Mouse (Mus musculus) layer of hippocampus, postnatal 25 days (tissue): ENCODE data around the gene Coq8a. TPM values are rescaled to one million over a fixed set of nuclear protein-coding genes. Genes with fewer than 3 reads are reported as not detected.

Experiments
- DNase-seq, 2 experiments: peaks; one replicate each; pipeline ENCODE4 v3.0.0; 2022; ENCODE audit warnings: mixed read lengths in 2 of 2, low spot score in 1 of 2; ENCODE audit errors: extremely low spot score in 1 of 2
- total RNA-seq, 2 experiments: library from RNA; stranded (reverse); gene quantifications; 2 replicates each; pipeline ENCODE4 v1.2.3; 2021

Gene Coq8a
- total RNA-seq, 2 experiments from 2014 or later = 63.2 to 71.5 TPM

DNA sequence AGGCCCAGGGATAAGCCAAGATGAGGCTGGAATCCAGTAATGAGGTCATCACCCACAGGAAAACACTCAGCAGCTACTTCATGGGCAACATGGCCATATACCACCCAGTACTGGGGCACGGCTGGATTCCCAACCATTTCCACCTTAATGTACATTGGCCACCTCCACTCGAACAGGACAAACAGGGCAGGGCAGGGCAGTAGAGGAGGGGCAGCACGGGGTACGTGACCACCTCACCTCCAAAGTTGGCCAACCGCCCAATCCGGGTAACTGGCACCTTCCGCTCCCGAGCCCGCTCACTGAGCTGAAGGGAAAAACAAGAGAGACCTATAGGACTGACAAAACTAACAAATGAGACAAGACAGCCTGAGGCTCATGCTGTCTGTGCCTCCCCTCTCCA lies 21.1 kb downstream of the Coq8a start:
- no peak for DNase-seq

DNA sequence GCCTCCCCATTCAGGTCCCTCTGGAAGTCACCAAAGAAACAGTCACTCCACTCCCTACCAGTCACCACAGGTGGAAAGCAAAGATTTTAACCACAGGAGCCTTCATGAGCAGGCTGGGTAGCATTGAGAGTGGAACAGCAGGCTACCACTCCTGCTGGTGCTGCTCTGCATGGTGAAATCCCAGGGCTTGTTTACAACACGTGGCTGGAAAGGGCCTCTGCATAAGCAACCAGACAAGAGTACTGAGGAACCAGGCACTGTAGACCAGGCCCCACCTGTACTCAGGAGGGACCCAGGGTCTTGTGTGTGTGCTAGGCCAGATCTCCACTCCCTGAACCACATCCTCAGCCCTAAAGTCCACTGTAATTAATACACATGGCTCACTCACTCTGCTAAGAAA lies 22.6 kb downstream of the Coq8a start:
- no peak for DNase-seq

DNA sequence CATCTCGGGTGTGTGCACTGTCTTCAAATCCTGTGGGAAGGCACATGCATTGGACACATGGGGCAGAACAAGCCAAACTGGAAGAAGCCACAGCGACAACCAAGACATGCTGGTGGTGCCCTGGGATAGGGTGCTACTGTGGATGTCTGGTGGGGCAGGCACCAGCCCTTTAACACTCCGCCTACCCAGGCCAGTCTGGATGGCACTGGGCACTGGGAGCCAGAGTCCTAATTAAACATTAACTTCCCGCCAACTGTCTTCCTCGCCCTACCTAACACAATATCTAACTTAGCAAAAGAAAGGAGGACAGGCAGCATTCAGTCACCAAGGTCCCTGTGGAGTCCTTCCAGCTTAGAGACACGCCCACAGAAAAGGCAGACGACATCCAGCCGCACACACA lies 23.8 kb downstream of the Coq8a start:
- DNase-seq = no peak

DNA sequence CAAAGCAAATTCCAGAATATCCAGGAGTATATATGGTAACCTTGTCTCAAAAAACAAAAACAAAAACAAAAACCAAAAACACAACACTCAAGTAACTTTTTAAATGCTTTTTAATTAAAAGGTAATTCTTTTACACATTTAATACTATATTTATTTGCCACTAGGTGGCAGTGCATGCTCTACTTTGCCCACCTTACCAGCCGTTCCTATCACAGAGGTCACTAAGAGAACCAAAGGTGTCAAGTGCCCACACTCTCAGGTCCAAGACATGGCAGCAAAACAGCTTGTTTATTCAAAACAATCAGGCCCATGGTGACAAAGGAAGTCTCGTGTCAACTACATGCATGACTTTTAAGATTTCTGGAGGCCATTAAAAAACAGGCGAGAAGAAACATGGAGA lies 24.2 kb downstream of the Coq8a start:
- no peak for DNase-seq

DNA sequence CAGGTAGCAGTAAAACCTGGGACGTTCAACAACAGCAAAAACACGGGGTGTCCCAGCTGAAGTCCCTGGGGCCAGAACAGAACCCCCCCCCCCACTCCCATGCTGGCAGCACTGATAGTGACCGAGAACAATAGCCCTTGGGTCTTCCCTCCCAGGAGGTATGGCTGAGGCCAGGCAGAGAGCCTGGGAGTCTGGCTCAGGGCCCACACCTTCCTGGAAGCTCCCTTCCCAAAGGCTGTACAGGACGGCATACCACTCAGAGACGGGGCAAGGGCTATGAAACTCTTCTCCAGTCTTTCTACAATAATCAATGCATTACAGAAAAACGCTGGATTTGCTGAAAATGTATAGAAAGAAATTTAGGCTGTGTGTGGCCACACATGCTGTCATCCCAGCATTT lies 24.7 kb downstream of the Coq8a start:
- no peak for DNase-seq

DNA sequence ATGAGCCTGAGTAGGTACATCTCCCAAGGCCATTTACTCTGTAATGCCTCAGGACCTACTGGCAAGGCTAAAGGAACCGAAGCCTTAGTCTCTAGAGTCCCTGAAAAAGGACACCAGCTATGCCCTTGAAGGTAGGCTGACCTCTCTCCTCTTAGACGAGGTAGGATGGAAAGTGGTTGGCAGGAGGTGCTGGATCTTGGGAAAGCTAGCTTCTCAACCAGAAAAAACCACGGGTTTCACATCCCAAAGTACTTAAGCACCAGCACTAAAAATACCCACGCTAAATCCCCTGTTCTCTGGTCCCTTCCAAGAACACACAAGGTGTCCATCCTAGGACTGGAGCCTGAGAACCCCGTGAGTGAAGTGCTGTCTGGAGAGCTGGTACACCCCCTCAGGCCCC lies 26.4 kb downstream of the Coq8a start:
- DNase-seq = no peak

DNA sequence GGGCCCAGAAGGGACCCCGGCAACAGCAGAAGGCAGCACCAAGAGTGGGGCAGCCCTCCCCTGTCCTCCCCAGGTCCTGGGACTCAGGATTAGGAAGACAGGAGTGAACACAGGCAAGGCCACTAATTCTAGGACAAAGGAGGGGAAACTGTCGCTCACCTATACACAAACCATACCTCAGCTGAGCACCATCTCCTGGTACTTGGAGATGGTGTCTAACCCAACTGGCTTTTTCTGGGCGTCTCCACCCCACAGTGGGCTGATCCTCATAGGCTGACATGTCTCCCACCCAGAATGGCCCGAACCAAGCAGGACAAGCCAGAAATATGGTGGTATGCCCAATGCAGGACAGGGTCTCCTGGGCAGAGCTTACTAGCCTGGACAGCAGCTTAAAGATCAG lies 26.8 kb downstream of the Coq8a start:
- DNase-seq = no peak

DNA sequence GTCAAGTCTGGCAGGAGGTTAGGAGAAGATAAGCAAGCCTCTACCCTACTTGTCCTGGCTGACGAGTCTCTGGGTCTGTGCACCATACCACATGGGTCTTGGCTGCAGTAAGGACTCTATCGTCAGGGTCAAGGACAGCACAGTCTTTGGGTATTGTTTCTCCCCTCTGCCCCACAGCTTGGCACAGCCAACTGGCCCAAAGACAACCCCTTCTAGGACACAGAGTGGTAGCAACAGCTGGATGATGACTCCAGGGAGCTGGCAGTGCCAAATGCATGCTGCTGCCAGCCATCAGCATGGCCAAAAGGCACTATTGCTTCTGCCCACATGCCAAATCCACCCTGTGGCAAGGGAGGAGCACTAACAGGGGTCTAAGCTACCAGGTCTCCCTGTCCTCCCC lies 27.5 kb downstream of the Coq8a start:
- no peak for DNase-seq

DNA sequence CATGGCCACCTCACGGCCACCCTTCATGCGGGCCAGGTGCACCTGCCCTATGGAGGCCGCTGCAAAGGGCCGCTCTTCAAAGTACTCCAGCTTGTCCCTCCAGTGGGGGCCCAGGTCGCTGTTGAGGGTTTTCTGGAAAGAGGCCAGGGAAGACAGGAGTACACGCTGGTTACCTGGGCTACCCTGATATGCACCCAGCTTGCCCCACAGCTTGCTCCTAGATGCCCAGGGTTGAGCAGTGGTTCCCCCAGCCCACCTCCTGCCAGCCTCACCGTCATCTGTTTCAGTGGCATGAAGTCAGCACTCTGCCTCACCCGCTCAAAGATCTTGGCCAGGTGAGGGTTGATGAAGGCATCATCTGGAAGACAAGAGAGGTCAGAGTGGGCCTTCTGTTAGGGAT lies 29.3 kb downstream of the Coq8a start:
- no peak for DNase-seq

DNA sequence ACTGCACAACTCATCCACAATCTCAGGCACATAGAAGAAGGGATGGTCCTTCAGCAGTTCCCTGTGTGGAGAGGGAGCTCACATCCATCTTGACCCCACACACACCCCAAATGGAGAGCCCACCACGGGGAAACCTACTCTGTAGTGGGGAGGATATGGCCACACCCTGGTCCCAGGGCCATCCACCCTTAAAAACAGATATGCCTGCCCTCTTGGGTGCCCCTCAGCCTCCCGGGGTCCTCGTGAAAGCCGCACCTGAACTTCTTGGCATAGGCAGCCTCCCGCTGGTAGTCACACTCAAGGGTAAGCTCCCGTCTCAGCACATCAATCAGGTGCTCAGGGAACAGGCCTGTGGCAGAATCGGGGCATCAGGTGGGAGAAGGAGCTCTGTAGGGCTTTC lies 30.2 kb downstream of the Coq8a start:
- DNase-seq = no peak

DNA sequence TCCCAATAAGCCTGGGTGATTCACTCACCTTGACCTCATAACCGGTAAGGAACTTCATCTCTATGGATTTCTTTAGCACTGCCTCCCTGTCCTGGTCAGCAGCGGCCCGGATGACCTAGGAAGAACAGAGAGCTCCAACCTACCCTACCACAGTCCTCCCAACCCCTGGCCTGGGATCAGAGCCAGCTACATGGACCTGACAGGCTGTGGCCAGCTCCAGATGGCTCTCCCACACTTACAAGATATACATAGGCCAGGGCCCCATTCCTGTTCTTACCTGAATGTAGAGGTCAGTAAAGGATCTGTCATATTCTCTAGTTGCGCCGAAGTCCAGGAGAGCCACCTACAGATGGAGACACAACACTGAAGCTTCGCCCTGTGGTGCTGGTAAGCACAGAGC lies 31.1 kb downstream of the Coq8a start:
- no peak for DNase-seq

DNA sequence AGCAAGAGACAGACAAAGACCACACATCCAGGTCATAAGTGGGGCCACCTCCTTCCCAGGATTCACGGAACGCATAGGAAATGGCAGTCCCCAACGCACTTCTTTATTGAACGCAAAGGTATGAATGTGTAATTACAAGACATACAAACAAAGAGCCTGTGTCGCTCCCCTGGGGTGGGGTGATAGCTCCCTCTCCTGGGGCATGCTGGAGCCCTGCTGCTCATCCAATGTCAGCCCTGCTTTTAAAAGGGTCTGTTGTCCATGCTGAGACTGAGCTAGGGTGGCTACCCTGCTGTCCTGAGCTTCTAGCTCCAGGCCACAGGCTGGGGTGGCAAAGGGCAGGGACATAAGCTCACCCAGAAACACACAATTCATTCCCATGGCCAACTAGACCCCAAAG lies 32.9 kb downstream of the Coq8a start:
- no peak for DNase-seq

DNA sequence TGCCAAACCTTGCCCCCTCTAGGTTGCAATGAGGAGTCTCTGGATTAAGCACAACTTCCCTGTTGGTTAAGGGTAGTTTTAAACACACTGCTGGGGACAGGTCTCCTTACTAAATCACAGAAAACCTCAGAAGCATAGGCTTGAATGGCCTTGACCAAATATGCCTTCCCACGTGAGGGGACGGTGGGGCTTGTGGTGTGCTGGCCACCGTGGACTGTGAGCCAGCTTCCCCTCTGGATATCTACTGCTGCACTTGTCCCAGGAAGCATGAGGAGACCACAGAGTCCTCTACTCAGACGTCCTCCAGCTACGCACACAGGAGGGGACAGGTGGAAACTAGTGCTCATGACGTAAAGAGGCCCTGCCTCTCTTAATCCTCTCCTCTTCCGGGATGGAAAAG lies 36.4 kb downstream of the Coq8a start:
- DNase-seq = no peak

DNA sequence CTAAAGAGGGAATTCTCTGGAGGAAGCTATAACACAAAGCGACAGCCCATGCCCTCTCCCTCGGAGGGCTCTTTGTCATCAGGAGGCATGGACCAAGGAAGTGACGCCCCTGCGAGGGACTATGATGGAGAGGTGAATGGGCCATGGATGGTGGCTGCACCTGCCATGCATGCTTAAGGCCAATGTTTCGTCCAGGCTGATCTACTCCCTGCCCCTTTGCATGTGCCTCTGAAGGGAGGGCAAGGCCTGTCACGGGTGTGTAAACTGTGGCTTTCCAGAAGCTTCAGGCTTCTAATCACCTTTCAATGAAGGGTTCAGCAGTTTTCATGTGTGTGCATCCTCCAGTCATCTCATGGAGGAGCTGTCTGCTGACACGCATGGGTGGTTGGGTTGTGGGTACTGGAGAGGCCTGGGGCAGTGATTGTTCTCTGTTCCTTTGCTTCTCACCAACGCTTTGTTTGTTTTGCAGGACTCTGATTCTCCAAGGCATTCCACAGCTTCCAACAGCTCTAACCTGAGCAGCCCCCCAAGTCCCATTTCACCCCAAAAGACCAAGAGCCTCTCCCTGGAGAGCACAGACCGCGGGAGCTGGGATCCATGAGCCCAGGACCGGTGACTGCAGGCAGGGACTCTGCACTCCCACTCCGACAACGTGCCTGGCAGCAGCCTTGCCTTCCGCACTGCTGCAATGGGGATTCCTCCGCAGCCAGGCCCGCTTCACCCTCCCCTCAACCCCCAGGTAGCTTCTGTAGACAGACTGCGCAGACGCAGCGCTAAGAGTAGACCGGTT lies 37.6 kb downstream of the Coq8a start:
- DNase-seq = no peak

DNA sequence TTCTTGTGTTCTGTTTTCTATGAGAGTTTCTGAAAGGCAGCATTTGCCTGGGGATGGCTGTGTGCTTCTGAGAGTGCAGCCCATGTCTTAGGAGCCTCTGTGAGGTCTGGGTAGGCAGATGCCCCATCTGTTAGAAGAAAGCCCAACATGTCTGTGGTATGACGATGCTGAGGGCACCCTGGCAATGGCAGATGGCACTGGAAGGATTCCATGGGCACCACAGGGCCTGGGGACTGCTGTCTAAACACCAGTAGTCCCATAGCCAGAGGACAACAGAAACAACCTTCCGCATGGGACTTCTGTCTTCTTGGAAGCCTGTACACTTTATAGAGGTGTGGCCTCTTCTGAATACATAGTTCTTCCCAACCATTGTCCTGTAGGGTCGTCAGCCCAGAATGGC lies 38.2 kb downstream of the Coq8a start:
- no peak for DNase-seq

DNA sequence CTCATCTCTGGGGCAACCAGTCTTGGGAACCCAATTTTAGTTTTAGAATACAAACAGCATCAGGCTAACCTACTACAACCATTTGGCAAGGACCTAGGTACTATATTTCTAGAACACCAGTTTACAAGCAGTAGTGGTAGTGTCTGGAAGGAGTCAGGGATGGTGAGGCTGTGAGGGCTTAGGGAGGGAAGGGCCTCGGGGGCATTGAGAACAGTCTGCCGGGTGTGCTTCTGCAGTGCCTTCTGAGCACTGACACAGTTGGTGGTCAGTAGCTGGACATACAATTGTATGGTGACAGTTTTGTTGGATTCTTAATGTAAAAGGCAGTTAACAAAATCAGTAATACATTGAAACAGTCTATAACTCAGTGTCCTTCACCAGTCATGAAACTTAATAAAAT lies 38.9 kb downstream of the Coq8a start:
- no peak for DNase-seq

DNA sequence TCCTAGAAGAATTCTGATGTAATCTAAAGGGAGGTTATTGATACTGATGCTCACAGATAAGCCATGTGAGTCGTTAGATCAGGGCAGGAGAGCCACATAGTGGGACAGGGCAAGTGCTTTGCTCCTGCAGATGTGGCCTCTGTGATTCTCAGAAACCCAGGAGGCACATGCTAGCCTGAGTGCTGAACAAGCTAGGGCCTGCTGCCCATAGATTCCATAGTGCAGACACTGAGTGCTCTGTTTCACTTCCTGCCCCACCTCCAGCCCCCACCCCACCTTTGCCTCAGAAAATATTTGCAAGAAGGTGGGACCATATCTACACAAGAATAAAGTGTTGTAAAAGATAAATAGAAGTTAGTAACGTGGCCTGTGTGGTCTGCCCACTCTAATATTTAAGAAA lies 40.8 kb downstream of the Coq8a start:
- no peak for DNase-seq

DNA sequence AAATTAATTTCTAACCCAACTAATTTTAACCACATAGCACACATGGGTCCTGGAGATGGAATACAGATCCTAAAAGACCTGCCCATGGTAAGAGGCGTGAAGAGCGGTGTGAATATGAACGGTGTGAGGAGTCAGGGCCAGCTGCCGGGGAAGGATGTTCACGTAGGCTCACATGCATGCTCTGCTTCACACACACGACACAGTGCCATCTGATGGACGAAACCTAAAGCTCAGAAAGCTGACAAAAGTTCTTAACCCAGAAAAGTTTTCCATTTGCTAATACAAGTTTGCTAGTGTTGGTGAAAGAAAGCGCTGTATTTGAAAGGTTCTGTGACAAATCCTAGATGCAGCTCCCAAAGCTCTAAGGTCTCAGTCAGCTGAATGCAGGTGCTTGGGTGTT lies 48.2 kb downstream of the Coq8a start:
- DNase-seq = no peak

DNA sequence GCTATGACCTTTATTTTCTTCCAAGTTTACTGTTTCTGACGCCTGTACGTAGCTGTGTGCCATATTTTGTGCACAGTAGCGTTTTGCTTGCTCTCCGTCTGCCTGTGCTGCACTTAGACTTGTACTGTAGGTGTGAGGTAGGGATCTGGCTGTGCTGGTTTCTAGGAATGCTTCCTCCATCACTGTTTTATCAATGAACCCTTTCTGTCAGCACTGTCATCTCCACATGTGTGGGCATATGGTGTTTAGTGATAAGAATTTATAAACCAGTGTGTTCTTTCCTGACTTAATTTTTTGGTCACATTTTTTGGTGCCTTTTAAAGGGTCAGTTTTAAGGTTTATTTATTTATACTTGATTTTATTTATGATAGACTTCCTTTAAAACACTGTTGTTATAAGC lies 50.8 kb downstream of the Coq8a start:
- no peak for DNase-seq

DNA sequence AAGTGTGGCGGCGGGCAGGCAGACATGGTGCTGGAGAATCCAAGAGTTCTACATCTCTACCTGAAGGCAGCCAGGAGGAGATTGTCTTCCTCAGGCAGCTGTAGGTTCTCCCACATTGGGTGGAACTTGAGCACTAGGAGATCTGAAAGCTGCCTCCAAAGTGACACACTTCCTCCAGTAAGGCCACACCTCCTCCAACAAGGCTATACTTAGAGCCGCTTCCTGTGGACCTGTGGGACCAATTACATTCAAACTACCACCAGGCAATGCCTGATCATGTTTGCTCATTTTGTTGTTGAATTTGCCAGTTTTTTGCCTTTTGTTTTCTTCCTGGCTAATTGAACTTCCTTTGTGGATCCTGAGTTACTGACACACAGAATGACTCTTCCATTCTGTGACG lies 51.4 kb downstream of the Coq8a start:
- no peak for DNase-seq

DNA sequence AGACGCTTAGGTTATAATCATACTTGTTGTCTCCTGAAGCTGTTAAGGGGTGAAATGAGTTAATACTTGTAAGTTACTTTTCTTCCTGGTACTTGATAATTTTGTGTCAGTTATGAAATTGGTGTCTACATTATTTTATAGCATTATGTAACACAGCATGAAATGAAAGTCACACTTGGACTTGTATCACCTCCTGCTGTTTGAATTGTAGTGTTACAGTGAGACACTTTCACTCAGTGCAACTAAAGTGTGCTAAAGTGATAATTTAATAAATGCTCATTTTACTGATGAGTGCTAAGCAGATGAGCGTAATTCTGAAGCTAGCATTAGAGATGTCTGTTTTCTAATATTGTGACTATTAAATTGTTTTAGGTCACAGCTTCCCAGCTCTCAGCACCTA lies 58.4 kb downstream of the Coq8a start:
- no peak for DNase-seq

DNA sequence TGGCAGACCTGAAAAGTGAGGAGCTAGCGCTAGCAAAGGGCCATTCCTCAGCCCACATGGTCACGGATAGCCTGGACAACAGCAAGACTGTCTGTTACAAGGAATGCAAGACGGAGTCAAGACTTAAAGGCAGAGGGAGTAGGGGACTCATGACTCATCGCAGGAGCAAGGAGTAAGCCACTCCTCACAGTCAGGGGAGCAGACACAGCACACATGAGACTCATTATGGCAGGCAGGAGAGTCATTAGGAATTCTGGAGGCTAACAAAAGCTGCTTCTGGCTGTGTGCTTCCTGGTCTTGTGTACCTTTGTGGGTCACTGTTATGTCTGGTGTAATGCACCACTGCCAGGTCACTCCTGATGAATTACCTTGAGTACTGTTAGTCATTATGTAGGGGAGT lies 60.2 kb downstream of the Coq8a start:
- DNase-seq = no peak

DNA sequence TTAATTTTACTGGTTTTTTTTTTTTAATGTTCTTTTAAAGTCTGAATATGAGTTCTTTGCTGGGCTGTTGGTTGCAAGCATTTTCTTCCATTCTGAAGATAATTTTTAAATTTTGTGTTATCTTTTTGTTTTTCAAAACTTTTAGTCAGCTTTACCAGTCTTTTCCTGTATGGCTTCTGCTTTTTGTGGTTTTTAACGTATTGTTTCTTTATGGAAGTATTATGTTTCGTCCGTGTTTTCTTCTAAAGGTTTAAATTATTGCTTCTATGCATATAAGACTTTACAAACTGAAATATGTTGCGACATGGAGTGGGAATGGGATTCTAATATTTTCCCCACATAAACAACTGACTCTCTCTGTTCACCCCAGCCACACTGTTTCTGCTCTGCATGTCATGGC lies 67.2 kb downstream of the Coq8a start:
- DNase-seq = no peak
